Mouse (Mus musculus) CH12.LX (cell line): ENCODE measurements around the gene Smyd3. TPM values are rescaled to one million over a fixed set of nuclear protein-coding genes. Genes with fewer than 3 reads are reported as not detected.

Experiments used
- DNase-seq: peaks from one replicate; pipeline ENCODE4 v3.0.0-alpha.2; 2013; ENCODE audit errors: extremely low read depth
- H3K27ac ChIP-seq: 2 replicates; pipeline ENCODE4 v1.5.1; 2012; ENCODE audit warnings: low read depth, mild to moderate bottlenecking, control low read depth, moderate library complexity; ENCODE audit not compliant: insufficient read depth
- H3K27me3 ChIP-seq: replicated peaks from 2 replicates; pipeline ENCODE3; 2012; ENCODE audit warnings: inconsistent platforms
- H3K36me3 ChIP-seq, 2 experiments: replicated peaks in 1 of 2; 2 replicates each; pipeline versions ENCODE3 to v1.6.1; 2012; ENCODE audit warnings: inconsistent platforms in 1 of 2, low read length in 1 of 2, mild to moderate bottlenecking in 1 of 2, mixed read lengths in 1 of 2, moderate library complexity in 1 of 2; ENCODE audit not compliant: control insufficient read depth in 1 of 2, insufficient read depth in 1 of 2
- H3K4me1 ChIP-seq, 2 experiments: 2 replicates each; pipeline ENCODE4 v1.6.1; 2012; ENCODE audit warnings: inconsistent platforms in 1 of 2, moderate library complexity in 1 of 2; ENCODE audit not compliant: insufficient read depth in 2 of 2, control insufficient read depth in 1 of 2
- H3K4me2 ChIP-seq: 2 replicates; pipeline ENCODE4 v1.6.1; 2012; ENCODE audit warnings: low read depth, mild to moderate bottlenecking, control low read depth; ENCODE audit not compliant: poor library complexity, insufficient read depth, severe bottlenecking
- H3K4me3 ChIP-seq, 3 experiments: fragments of 150-350 bp in 1 of 3; sonication (generic) in 1 of 3; replicated peaks in 1 of 3; 2 replicates each; pipeline versions ENCODE3 to v1.5.1; 2011 to 2012; ENCODE audit warnings: low read depth in 2 of 3, low read length in 2 of 3, mild to moderate bottlenecking in 2 of 3, moderate library complexity in 2 of 3, control low read depth in 1 of 3, improper control_type of control experiment in 1 of 3, inconsistent platforms in 1 of 3, mixed read lengths in 1 of 3; ENCODE audit not compliant: poor library complexity in 1 of 3
- H3K79me2 ChIP-seq: replicated peaks from 2 replicates; pipeline ENCODE4 v1.6.1; 2012; ENCODE audit warnings: mild to moderate bottlenecking, moderate library complexity; ENCODE audit not compliant: control insufficient read depth, poor library complexity, insufficient read depth, severe bottlenecking; ENCODE audit errors: extremely low read depth
- H3K9ac ChIP-seq: 2 replicates; pipeline ENCODE4 v1.6.1; 2012; ENCODE audit warnings: low read depth, mild to moderate bottlenecking, control low read depth, moderate library complexity; ENCODE audit not compliant: insufficient read depth
- H3K9me3 ChIP-seq: replicated peaks from 2 replicates; pipeline ENCODE3; 2012; ENCODE audit warnings: low read length, inconsistent platforms, mixed read lengths
- CTCF ChIP-seq, 2 experiments: IDR thresholded peaks in 1 of 2; conservative IDR thresholded peaks in 1 of 2; 2 replicates each; pipeline ENCODE4 v1.5.1; 2011 to 2012; ENCODE audit warnings: low read depth in 2 of 2, low read length in 2 of 2, improper control_type of control experiment in 1 of 2, inconsistent platforms in 1 of 2, mild to moderate bottlenecking in 1 of 2, moderate library complexity in 1 of 2
- ELF1 ChIP-seq: IDR thresholded peaks from 2 replicates; pipeline ENCODE4 v1.6.1; 2014; ENCODE audit warnings: low read depth, mild to moderate bottlenecking, inconsistent platforms, low read length, improper control_type of control experiment
- EP300 ChIP-seq: IDR thresholded peaks from 2 replicates; pipeline ENCODE4 v1.6.1; 2011; ENCODE audit warnings: low read length, improper control_type of control experiment
- ETS1 ChIP-seq: conservative IDR thresholded peaks from 2 replicates; pipeline ENCODE4 v1.6.1; 2012; ENCODE audit warnings: low read depth, mild to moderate bottlenecking, inconsistent platforms, low read length, improper control_type of control experiment, moderate library complexity
- HCFC1 ChIP-seq: IDR thresholded peaks from 2 replicates; pipeline ENCODE4 v1.6.1; 2012; ENCODE audit warnings: low read depth, mild to moderate bottlenecking, inconsistent platforms, low read length, improper control_type of control experiment
- IRF4 ChIP-seq: IDR thresholded peaks from 2 replicates; pipeline ENCODE4 v1.6.1; 2014; ENCODE audit warnings: low read depth, mild to moderate bottlenecking, inconsistent platforms, low read length, improper control_type of control experiment
- JUN ChIP-seq: IDR thresholded peaks from 2 replicates; pipeline ENCODE4 v1.6.1; 2011; ENCODE audit warnings: low read depth, mild to moderate bottlenecking, low read length, improper control_type of control experiment, moderate library complexity; ENCODE audit not compliant: insufficient read depth
- KAT2A ChIP-seq: IDR thresholded peaks from 2 replicates; pipeline ENCODE4 v1.6.1; 2012; ENCODE audit warnings: low read length, improper control_type of control experiment, inconsistent platforms; ENCODE audit not compliant: insufficient replicate concordance
- MAFK ChIP-seq: IDR thresholded peaks from 2 replicates; pipeline ENCODE4 v1.6.1; 2011; ENCODE audit warnings: low read length, improper control_type of control experiment; ENCODE audit not compliant: insufficient replicate concordance
- MAZ ChIP-seq: IDR thresholded peaks from 2 replicates; pipeline ENCODE4 v1.6.1; 2012; ENCODE audit warnings: low read depth, mild to moderate bottlenecking, inconsistent platforms, low read length, improper control_type of control experiment, moderate library complexity
- MXI1 ChIP-seq: IDR thresholded peaks from 2 replicates; pipeline ENCODE4 v1.6.1; 2011; ENCODE audit warnings: mild to moderate bottlenecking, low read depth, low read length, improper control_type of control experiment
- POLR2A ChIP-seq: IDR thresholded peaks from 2 replicates; pipeline ENCODE4 v1.6.1; 2011; ENCODE audit warnings: low read depth, mild to moderate bottlenecking, improper control_type of control experiment, low read length
- POLR2AphosphoS2 ChIP-seq: IDR thresholded peaks from 2 replicates; pipeline ENCODE4 v1.6.1; 2011; ENCODE audit warnings: low read depth, low read length, improper control_type of control experiment
- SIN3A ChIP-seq: IDR thresholded peaks from 2 replicates; pipeline ENCODE4 v1.6.1; 2012; ENCODE audit warnings: low read length, improper control_type of control experiment, inconsistent platforms
- SMC3 ChIP-seq: IDR thresholded peaks from 2 replicates; pipeline ENCODE4 v1.6.1; 2011; ENCODE audit warnings: low read depth, low read length, improper control_type of control experiment
- TBP ChIP-seq: conservative IDR thresholded peaks from 2 replicates; pipeline ENCODE4 v1.6.1; 2011; ENCODE audit warnings: low read depth, low read length, improper control_type of control experiment
- USF1 ChIP-seq: IDR thresholded peaks from 2 replicates; pipeline ENCODE4 v1.6.1; 2014; ENCODE audit warnings: low read depth, mild to moderate bottlenecking, inconsistent platforms, low read length, improper control_type of control experiment
- ZC3H11A ChIP-seq: IDR thresholded peaks from 2 replicates; pipeline ENCODE4 v1.6.1; 2012; ENCODE audit warnings: low read depth, mild to moderate bottlenecking, inconsistent platforms, low read length, improper control_type of control experiment
- ZKSCAN1 ChIP-seq: IDR thresholded peaks from 2 replicates; pipeline ENCODE4 v1.6.1; 2012; ENCODE audit warnings: low read depth, inconsistent platforms, low read length, improper control_type of control experiment, borderline replicate concordance
- ZNF384 ChIP-seq: IDR thresholded peaks from 2 replicates; pipeline ENCODE4 v1.6.1; 2012; ENCODE audit warnings: low read depth, low read length, improper control_type of control experiment, inconsistent platforms
- dilution Hi-C: fragments of 300-500 bp; cut with MboI; formaldehyde crosslinking; loops from 2 replicates; pipeline ENCODE4 v1.14.3; 2020; ENCODE audit warnings: low sequenced_read_pairs; ENCODE audit not compliant: extremely low pct_unique_long_range_greater_than_20kb, extremely low pct_ligation_motif_present
- in situ Hi-C: fragments of 300-500 bp; cut with MboI; formaldehyde crosslinking; loops from 3 replicates; pipeline ENCODE4 v1.14.3; 2019; ENCODE audit warnings: low sequenced_read_pairs, low pct_ligation_motif_present, low pct_unique_long_range_greater_than_20kb, mixed read lengths
- polyA plus RNA-seq: library from polyadenylated mRNA; unstranded; fragments of >175 nt; gene quantifications from 2 replicates; pipeline ENCODE4 v1.2.1, GENCODE M21; 2012; ENCODE audit warnings: low read depth; ENCODE audit not compliant: insufficient read length
- total RNA-seq, 2 experiments: library from RNA; depleted of rRNA; stranded (reverse); fragments of 300-350 nt in 1 of 2; fragments of >200 nt in 1 of 2; gene quantifications; 2 replicates each; pipeline ENCODE4 v1.2.3; 2012 to 2014

Smyd3 gene
- total and polyA plus RNA-seq, 3 experiments = 11.4 to 12.5 (median 11.8) TPM

- dilution Hi-C loops (no loop called here), in situ Hi-C loops (no loop called here)
- Histone ChIP-seq H3K9me3 (no peaks in the 10 kb centered on the region), H3K4me3 (no peak overlapping the region), H3K27me3 (no peaks in the 10 kb centered on the region), H3K9ac (no peak overlapping the region), H3K36me3 (no peaks in the 10 kb centered on the region), H3K27ac (no peak overlapping the region), H3K79me2 (no peaks in the 10 kb centered on the region), H3K4me1 (peaks cover 0 to 3% of the 10 kb centered on the region in 2 experiments; a peak in 1 of 4 replicates), H3K4me2 (no peak overlapping the region)
- no peak for TF ChIP-seq POLR2AphosphoS2
- TF ChIP-seq TBP = no peak
- no peak for TF ChIP-seq MAZ
- TF ChIP-seq ELF1 = no peak
- no peak for TF ChIP-seq MXI1
- TF ChIP-seq JUN = no peak
- no peak for DNase-seq
Observed at GRCm38 (mm10) chr1:179254531-179254930, 263.3 kb downstream of the Smyd3 start.

- dilution Hi-C loops (no loop called here), in situ Hi-C loops (no loop called here)
- Histone ChIP-seq H3K4me2 (no peak overlapping the region), H3K4me3 (no peak overlapping the region), H3K79me2 (no peaks in the 10 kb centered on the region), H3K9me3 (no peaks in the 10 kb centered on the region), H3K4me1 (peaks cover 0 to 17% of the 10 kb centered on the region in 2 experiments; a peak in 2 of 4 replicates), H3K27ac (no peak overlapping the region), H3K27me3 (no peaks in the 10 kb centered on the region), H3K36me3 (no peaks in the 10 kb centered on the region), H3K9ac (no peak overlapping the region)
- TF ChIP-seq ELF1 = no peak
- no peak for TF ChIP-seq IRF4
- no peak for TF ChIP-seq EP300
- TF ChIP-seq ETS1 = no peak
- TF ChIP-seq ZNF384 = no peak
- no peak for DNase-seq
Observed at GRCm38 (mm10) chr1:179252611-179253010, 265.2 kb downstream of the Smyd3 start.

- peaks cover 0 to 17% of the 10 kb centered on the region in 2 experiments; a peak in 2 of 4 replicates for H3K4me1 ChIP-seq
- no peak overlapping the region for H3K27ac ChIP-seq
- dilution Hi-C loops = no loop called here
- TF ChIP-seq JUN = no peak
- no peak for TF ChIP-seq USF1
- TF ChIP-seq HCFC1 = no peak
- no peak for TF ChIP-seq SMC3
- TF ChIP-seq EP300 = no peak
- TF ChIP-seq ZC3H11A = no peak
- no peak for TF ChIP-seq POLR2AphosphoS2
- TF ChIP-seq ZKSCAN1 = no peak
- TF ChIP-seq ZNF384 = no peak
- TF ChIP-seq MAFK = no peak
- TF ChIP-seq CTCF (conservative IDR thresholded peaks at IDR 0.05 in 1 of 2, IDR thresholded peaks at IDR 0.05 in 1 of 2; ENCODE audit: low read depth in 2 of 2, low read length in 2 of 2) = no peak
- no peak for TF ChIP-seq POLR2A
- no peak for TF ChIP-seq SIN3A
- no peak for TF ChIP-seq KAT2A
- no peaks in the 10 kb centered on the region for H3K79me2 ChIP-seq
- peaks cover 0 to 2% of the 10 kb centered on the region in 2 experiments for H3K36me3 ChIP-seq
- H3K4me2 ChIP-seq = no peak overlapping the region
- no peak for DNase-seq
- H3K9me3 ChIP-seq = no peaks in the 10 kb centered on the region
- no peak overlapping the region for H3K9ac ChIP-seq
- H3K27me3 ChIP-seq = no peaks in the 10 kb centered on the region
- H3K4me3 ChIP-seq = no peak overlapping the region
- in situ Hi-C loops = no loop called here
Observed at GRCm38 (mm10) chr1:179250388-179250787, 267.5 kb downstream of the Smyd3 start.
